Mouse (Mus musculus) forebrain, embryonic 11.5 days (tissue): ENCODE data around the gene Lgals3. TPM values are rescaled to one million over a fixed set of nuclear protein-coding genes. Genes with fewer than 3 reads are reported as not detected.
A peak's percentile ranks its signal among the peaks of the same experiment; 100 is the strongest.

ENCODE experiments used
- ATAC-seq: fragments of 200-750 bp; cut with Nextera tagmentation; replicated peaks from 2 replicates; pipeline ENCODE4 v1.8.0; 2017; ENCODE audit warnings: moderate TSS enrichment; ENCODE audit not compliant: low FRiP score
- DNase-seq: peaks from one replicate; pipeline ENCODE4 v3.0.0-alpha.2; 2017; ENCODE audit warnings: low spot score
- H3K27ac ChIP-seq: fragments of 300-500 bp; sonication (generic); 2 replicates; pipeline ENCODE4 v1.5.1; 2014; ENCODE audit warnings: low read depth, low read length
- H3K27me3 ChIP-seq: fragments of 300-500 bp; sonication (generic); 2 replicates; pipeline ENCODE4 v1.6.1; 2014; ENCODE audit warnings: mild to moderate bottlenecking, low read length, mixed read lengths; ENCODE audit not compliant: control insufficient read depth, insufficient read depth
- H3K36me3 ChIP-seq: fragments of 300-500 bp; sonication (generic); 2 replicates; pipeline ENCODE4 v1.6.1; 2014; ENCODE audit warnings: mild to moderate bottlenecking, low read length, moderate library complexity, mixed read lengths; ENCODE audit not compliant: control insufficient read depth, insufficient read depth
- H3K4me1 ChIP-seq: fragments of 300-500 bp; sonication (generic); replicated peaks from 2 replicates; pipeline ENCODE4 v1.6.1; 2014; ENCODE audit warnings: low read length, mixed read lengths; ENCODE audit not compliant: control insufficient read depth, insufficient read depth
- H3K4me2 ChIP-seq: fragments of 300-500 bp; sonication (generic); 2 replicates; pipeline ENCODE4 v1.6.1; 2014; ENCODE audit warnings: low read depth, mild to moderate bottlenecking, low read length, moderate library complexity, mixed read lengths; ENCODE audit not compliant: severe bottlenecking
- H3K4me3 ChIP-seq: fragments of 300-500 bp; sonication (generic); 2 replicates; pipeline ENCODE4 v1.5.1; 2014; ENCODE audit warnings: low read depth, low read length
- H3K9ac ChIP-seq: fragments of 300-500 bp; sonication (generic); 2 replicates; pipeline ENCODE4 v1.6.1; 2014; ENCODE audit warnings: low read length
- H3K9me3 ChIP-seq: fragments of 300-500 bp; sonication (generic); 2 replicates; pipeline ENCODE4 v1.6.1; 2016; ENCODE audit warnings: low read length, mixed read lengths; ENCODE audit not compliant: control insufficient read depth
- WGBS: fragments of 180-500 bp; shearing (Covaris S2); extraction: QIAGEN DNeasy Blood & Tissue Kit; methylation state at CpG from one replicate; pipeline ENCODE4 v1.1.7; 2014; 5-methylcytosine and 5-hydroxymethylcytosine counted together
- polyA plus RNA-seq: library from polyadenylated mRNA; unstranded; fragments of >200 nt; fragmentation: Nextera tagmentation; extraction: Ambion mirVana; gene quantifications from 2 replicates; pipeline ENCODE4 v1.2.1, GENCODE M21; 2014

The Lgals3 gene
- polyA plus RNA-seq, 1 experiment from 2014 or later = 0.24 TPM

- Histone ChIP-seq H3K4me2 (peak overlapping the region; percentile 46), H3K9me3 (no peaks in the 10 kb centered on the region), H3K27ac (no peak overlapping the region), H3K27me3 (peaks cover 17% of the 10 kb centered on the region), H3K4me3 (peak overlapping the region; percentile 16), H3K4me1 (no peaks in the 10 kb centered on the region; the same call in 1 of the 2 replicates), H3K9ac (no peak overlapping the region), H3K36me3 (no peaks in the 10 kb centered on the region)
- ATAC-seq (no peak), DNase-seq (peak; percentile 63)
- WGBS = 16% methylated on average over 47 of the region's 49 CpGs
Observed at GRCm38 (mm10) chr14:47373728-47374678, 6.5 kb downstream of the Lgals3 start.

- Histone ChIP-seq H3K4me3 (no peak overlapping the region), H3K27me3 (peaks cover 17% of the 10 kb centered on the region), H3K4me1 (no peaks in the 10 kb centered on the region; the same call in 1 of the 2 replicates), H3K9ac (no peak overlapping the region), H3K4me2 (no peak overlapping the region), H3K36me3 (no peaks in the 10 kb centered on the region), H3K27ac (no peak overlapping the region), H3K9me3 (no peaks in the 10 kb centered on the region)
- DNase-seq (no peak), ATAC-seq (no peak)
- 81% methylated on average over 2 of the region's 2 CpGs for WGBS
Observed at GRCm38 (mm10) chr14:47376526-47376925, 9.0 kb downstream of the Lgals3 start.

GRCm38 (mm10) chr14:47378336-47378735 is 10.8 kb downstream of the Lgals3 start:
- H3K4me3 ChIP-seq = no peak overlapping the region
- H3K36me3 ChIP-seq = no peaks in the 10 kb centered on the region
- H3K27ac ChIP-seq = no peak overlapping the region
- WGBS = 89% methylated on average over 7 of the region's 7 CpGs
- DNase-seq (no peak), ATAC-seq (no peak)
- no peaks in the 10 kb centered on the region for H3K9me3 ChIP-seq
- H3K27me3 ChIP-seq = peaks cover 14% of the 10 kb centered on the region
- H3K4me2 ChIP-seq = no peak overlapping the region
- no peaks in the 10 kb centered on the region; the same call in 1 of the 2 replicates for H3K4me1 ChIP-seq
- no peak overlapping the region for H3K9ac ChIP-seq

- no peak for ATAC-seq
- H3K4me3 ChIP-seq = no peak overlapping the region
- DNase-seq = no peak
- WGBS = 89% methylated on average over 7 of the region's 7 CpGs
- H3K4me2 ChIP-seq = no peak overlapping the region
- no peaks in the 10 kb centered on the region for H3K4me1 ChIP-seq
- H3K9me3 ChIP-seq = no peaks in the 10 kb centered on the region
- H3K27ac ChIP-seq = no peak overlapping the region
- H3K9ac ChIP-seq = no peak overlapping the region
- no peaks in the 10 kb centered on the region for H3K27me3 ChIP-seq
- no peaks in the 10 kb centered on the region; the same call in 1 of the 2 replicates for H3K36me3 ChIP-seq
Observed at GRCm38 (mm10) chr14:47383911-47384310, 16.4 kb downstream of the Lgals3 start.

- no peaks in the 10 kb centered on the region; the same call in 1 of the 2 replicates for H3K36me3 ChIP-seq
- no peak for DNase-seq
Observed at GRCm38 (mm10) chr14:47384653-47385052, 17.1 kb downstream of the Lgals3 start.

GRCm38 (mm10) chr14:47386125-47386524 is 18.6 kb downstream of the Lgals3 start:
- Histone ChIP-seq H3K27ac (no peak overlapping the region), H3K9me3 (no peaks in the 10 kb centered on the region), H3K4me1 (no peaks in the 10 kb centered on the region), H3K27me3 (no peaks in the 10 kb centered on the region), H3K4me2 (no peak overlapping the region), H3K36me3 (no peaks in the 10 kb centered on the region; the same call in 1 of the 2 replicates), H3K9ac (no peak overlapping the region), H3K4me3 (no peak overlapping the region)
- ATAC-seq (no peak), DNase-seq (no peak)
- 90% methylated on average over 11 of the region's 11 CpGs for WGBS

More at GRCm38 (mm10) chr14:47384653-47385052, 17.1 kb downstream of the Lgals3 start:
- H3K27ac ChIP-seq = no peak overlapping the region
- no peaks in the 10 kb centered on the region for H3K9me3 ChIP-seq
- no peaks in the 10 kb centered on the region for H3K4me1 ChIP-seq
- H3K9ac ChIP-seq = no peak overlapping the region
- H3K4me3 ChIP-seq = no peak overlapping the region
- H3K27me3 ChIP-seq = no peaks in the 10 kb centered on the region
- no peak for ATAC-seq
- H3K4me2 ChIP-seq = no peak overlapping the region
- WGBS = 82% methylated on average over 10 of the region's 10 CpGs

GRCm38 (mm10) chr14:47393354-47394094 is 26.0 kb downstream of the Lgals3 start:
- H3K4me2 ChIP-seq = no peak overlapping the region
- 93% methylated on average over 10 of the region's 10 CpGs for WGBS
- H3K9ac ChIP-seq = no peak overlapping the region
- no peak overlapping the region for H3K4me3 ChIP-seq
- H3K4me1 ChIP-seq = no peaks in the 10 kb centered on the region
- H3K27me3 ChIP-seq = no peaks in the 10 kb centered on the region
- H3K9me3 ChIP-seq = no peaks in the 10 kb centered on the region
- no peak overlapping the region for H3K27ac ChIP-seq
- H3K36me3 ChIP-seq = peaks cover 20% of the 10 kb centered on the region
- ATAC-seq (no peak), DNase-seq (no peak)

GRCm38 (mm10) chr14:47395007-47395406 is 27.5 kb downstream of the Lgals3 start:
- Histone ChIP-seq H3K9ac (no peak overlapping the region), H3K4me3 (no peak overlapping the region), H3K36me3 (peaks cover 23% of the 10 kb centered on the region), H3K27me3 (no peaks in the 10 kb centered on the region), H3K9me3 (no peaks in the 10 kb centered on the region), H3K4me2 (no peak overlapping the region), H3K4me1 (no peaks in the 10 kb centered on the region), H3K27ac (no peak overlapping the region)
- WGBS = 94% methylated on average over 6 of the region's 6 CpGs
- DNase-seq (no peak), ATAC-seq (no peak)
